Mouse (Mus musculus) embryo, embryonic 11 days (tissue): Measurements from ENCODE around the gene Tprkb.
"Not testable (repeated sequence)": the region's sequence is repeated elsewhere in the genome, so short reads cannot be mapped to it uniquely, and the experiment has no call there.

Source experiments
- DNase-seq: peaks from one replicate; pipeline ENCODE4 v3.0.0-alpha.2; 2015

The Tprkb gene

DNA sequence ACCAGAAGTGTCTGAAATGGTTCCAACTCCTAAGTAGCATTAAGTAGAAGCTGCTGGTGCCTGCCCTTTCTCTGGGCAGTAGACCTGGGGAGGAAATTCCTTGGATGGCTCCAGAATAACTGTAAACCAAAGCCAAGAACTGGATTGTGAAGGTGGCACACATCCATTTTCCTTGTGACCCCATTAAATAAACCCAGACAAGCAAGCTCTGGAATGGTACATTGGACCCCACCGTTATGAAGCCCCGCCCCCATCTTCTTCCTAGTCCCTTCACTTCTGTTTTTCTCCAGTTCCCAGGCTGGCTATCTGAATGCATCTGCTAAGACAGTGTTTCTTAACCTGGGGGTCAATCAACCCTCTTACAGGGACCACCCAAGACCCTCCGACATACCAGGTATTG is at the start of gene Tprkb:
Gene Tprkb, plus strand, starts transcription at position 279 of the 400 bp plus-strand sequence.
- no peak for DNase-seq

DNA sequence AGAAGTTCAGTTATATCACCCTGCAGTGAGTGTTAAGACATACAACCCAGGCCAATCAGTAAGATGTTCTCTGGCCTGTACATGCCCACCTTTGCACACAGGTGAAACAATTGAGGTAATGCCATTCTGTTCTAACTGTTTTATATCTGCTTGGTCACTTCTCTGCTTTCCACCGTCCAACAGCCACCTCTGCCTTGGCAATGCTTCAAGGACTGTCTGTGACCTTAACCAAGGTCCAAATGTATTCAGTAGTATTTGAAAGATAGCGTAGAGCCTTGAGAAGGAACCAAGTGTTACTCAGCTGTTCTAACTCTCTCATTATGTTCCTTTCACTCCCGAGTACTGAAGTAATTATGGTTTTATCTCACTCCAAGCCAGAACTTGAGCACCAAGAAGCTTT is 49.1 kb upstream of the Tprkb start:
- DNase-seq, result no peak

DNA sequence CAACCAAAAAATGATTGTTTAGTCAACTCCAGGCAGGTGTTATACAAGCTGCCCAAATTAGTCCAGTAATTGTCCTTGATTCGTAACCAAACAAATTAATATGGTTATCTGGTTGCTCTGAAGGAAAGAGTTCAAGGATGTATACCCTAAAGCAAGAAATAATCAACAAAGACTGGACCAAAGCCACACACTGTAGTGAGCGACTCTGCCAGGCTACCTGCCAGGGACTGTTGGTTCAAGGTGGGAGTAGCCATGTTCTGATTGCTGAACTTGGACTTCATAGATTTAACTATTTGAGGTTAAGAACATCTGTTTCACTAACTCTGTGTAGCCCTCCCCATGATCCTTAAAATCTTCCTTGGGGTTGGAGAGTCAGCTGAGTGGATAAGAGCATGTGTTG is 48.5 kb upstream of the Tprkb start:
- no peak for DNase-seq

DNA sequence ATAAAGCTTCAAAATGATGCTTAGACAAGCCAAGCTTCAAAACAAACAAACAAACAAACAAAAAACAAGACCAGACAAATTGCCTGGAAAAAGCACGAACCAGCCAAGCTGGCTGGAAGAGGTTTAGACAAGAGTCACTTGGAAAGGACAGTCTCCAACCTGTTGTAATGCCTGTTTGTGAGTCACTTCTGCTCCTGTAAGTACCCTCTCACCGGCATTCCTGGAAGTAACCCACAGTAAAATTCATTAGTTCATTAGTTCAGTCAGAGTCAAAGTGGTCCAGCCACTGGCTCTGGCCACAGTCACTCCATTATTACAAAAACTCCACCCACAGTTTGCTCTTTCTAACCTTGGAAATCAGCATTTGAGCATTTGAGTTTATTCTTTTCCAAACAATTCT is 47.8 kb upstream of the Tprkb start:
- DNase-seq, result no peak

- not testable (repeated sequence) for DNase-seq
Observed at GRCm38 (mm10) chr6:85864900-85865639, 46.6 kb upstream of the Tprkb start.

- not testable (repeated sequence) for DNase-seq
Observed at GRCm38 (mm10) chr6:85866166-85866565, 45.5 kb upstream of the Tprkb start.

- not testable (repeated sequence) for DNase-seq
Observed at GRCm38 (mm10) chr6:85866995-85867394, 44.7 kb upstream of the Tprkb start.

- DNase-seq, result no peak
Observed at GRCm38 (mm10) chr6:85867726-85868690, 43.7 kb upstream of the Tprkb start.

GRCm38 (mm10) chr6:85869006-85869405 is 42.7 kb upstream of the Tprkb start, which contains the start of gene Nat8f2:
TSS of gene Nat8f2 (minus strand) at chr6:85869158.
- not testable (repeated sequence) for DNase-seq

DNA sequence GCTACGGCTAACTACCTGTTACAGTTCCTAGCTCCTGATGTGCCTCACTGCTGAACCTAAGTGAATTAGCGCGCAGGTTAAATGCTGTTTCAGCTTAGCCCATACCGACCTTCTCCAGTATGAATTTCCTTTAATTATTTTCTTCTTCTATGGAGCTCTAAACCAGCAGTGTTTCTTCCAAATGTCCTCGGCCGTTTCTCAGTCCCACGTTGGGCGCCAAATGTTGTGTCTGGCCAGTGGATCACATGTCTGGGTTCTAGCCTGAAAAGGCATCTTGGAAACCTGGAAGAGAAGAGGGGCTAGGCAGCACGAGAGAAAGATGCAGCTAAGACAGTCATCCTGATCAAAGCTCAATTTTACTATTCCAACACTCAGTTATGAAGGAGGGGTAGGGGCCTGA is 28.4 kb upstream of the Tprkb start:
- not testable (repeated sequence) for DNase-seq

GRCm38 (mm10) chr6:85884311-85884710 is 27.4 kb upstream of the Tprkb start:
- no peak for DNase-seq

- no peak for DNase-seq
Observed at GRCm38 (mm10) chr6:85888961-85889360, 22.7 kb upstream of the Tprkb start.

GRCm38 (mm10) chr6:85895061-85895648 is 16.5 kb upstream of the Tprkb start:
- DNase-seq, result not testable (repeated sequence)

DNA sequence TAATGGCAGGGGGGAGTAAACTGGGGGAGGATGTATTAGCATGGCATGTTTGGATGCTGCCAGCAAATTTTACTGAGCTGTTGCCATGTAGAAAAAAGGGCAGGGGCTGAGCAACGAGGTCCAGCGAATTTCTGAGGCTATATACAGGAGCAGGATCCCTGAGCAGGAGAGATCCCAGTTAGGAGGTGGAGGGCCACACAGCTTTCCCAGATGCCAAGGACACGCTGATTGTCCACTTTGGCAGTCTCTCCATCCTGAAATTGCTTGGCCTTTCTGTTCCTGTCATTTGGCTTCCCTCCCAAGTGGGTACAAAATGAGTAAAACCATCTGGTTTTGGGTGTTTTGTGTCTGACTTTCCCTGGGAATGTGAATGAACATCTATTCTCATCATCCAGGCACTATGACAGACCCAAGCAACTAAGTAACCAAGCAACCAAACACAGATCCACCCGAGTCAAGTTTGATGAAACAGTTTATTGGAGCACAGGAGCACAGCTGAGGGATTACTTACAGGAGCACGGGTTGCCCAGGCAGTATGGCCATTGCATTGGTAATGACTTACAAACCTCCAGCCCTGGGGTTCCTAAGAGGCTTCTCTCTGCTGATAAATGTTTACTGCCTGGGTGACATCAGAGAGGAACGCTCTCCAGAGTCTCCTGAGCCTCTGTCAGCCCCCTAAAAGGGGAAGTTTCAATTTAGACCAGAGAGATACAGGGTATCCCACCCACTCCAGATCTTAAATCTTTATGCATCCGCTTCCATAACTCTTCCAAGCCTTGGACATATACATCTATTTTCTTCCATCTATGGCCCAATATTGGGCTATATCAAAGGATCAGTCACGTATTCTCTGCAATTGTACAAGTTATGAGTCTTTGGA is 12.8 kb upstream of the Tprkb start:
- not testable (repeated sequence) for DNase-seq

- no peak for DNase-seq
Observed at GRCm38 (mm10) chr6:85902303-85902702, 9.4 kb upstream of the Tprkb start.

GRCm38 (mm10) chr6:85904642-85905061 is 7.0 kb upstream of the Tprkb start, which contains the start of gene Nat8f4:
TSS of gene Nat8f4 (minus strand) at chr6:85904884.
- peak; percentile 37 for DNase-seq

- DNase-seq, result not testable (repeated sequence)
Observed at GRCm38 (mm10) chr6:85906911-85907351, 4.7 kb upstream of the Tprkb start.

- DNase-seq, result no peak
Observed at GRCm38 (mm10) chr6:85908341-85908740, 3.3 kb upstream of the Tprkb start.

DNA sequence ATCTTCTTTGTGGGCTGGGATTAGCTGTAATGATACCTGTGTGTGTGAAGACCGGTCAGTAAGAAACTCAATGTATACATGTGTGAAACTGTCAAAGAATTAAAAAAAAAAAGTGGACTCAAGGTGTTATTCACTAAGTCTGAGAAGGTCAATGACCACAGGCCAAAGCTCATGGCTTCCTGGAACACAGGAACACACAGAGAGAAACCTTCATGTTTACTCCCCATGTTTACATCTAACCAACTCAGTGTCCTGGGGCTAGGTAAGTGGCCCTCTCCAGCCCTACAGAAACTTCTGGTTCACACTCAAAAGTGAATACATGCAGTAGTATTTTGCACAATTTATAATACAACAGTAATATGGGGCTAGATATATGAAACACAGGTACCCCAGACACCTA is 2.0 kb upstream of the Tprkb start:
- no peak for DNase-seq

- DNase-seq, result peak; percentile 30
Observed at GRCm38 (mm10) chr6:85915141-85915538, 3.5 kb downstream of the Tprkb start.

GRCm38 (mm10) chr6:85915539-85916513 is 4.2 kb downstream of the Tprkb start, which contains the start of gene Nat8f1:
TSS of gene Nat8f1 (minus strand) at chr6:85915687.
- DNase-seq, result peak; percentile 93
